Mouse (Mus musculus): ENCODE measurements around the gene Ly6g6e.

GRCm38 (mm10) chr17:35106522-35106921 is 29.8 kb downstream of the Ly6g6e start:
- TF ChIP-seq POLR2A (IDR thresholded peaks at IDR 0.05; ENCODE audit: borderline replicate concordance, extremely low read depth, insufficient read depth, insufficient read length, poor library complexity, severe bottlenecking) = no peak
- no peak; the same call in 1 of the 2 replicates for TF ChIP-seq CTCF (IDR thresholded peaks at IDR 0.05; ENCODE audit: borderline replicate concordance, extremely low read depth, insufficient read depth, insufficient read length)

All from brain, embryonic 14.5 days (tissue).